Mouse (Mus musculus): ENCODE data around the gene Rgs3.
"Not testable (repeated sequence)": the region's sequence is repeated elsewhere in the genome, so short reads cannot be mapped to it uniquely, and the experiment has no call there.

The Rgs3 gene

DNA sequence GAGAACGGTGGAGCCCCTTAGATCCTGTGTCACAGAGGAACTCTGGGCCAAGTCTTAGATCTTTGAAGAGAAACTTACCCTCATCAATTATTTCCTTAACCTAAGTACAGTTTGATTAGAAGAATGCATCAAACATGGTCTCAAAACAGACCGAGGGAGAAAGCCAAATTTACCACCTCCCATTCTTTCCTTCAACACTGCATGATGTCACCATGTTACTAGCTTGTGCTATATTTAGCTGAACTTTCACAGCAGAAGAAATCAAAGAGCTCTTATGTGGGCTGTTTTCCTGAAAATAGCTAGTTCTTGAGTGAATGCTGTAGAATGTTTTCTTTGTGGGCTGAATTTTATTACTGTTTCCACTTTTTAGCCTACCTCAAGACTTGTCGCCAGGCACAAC lies 2.2 kb upstream of the Rgs3 start:
- no peak for DNase-seq

- DNase-seq: peak; percentile 55
Observed at GRCm38 (mm10) chr4:62560963-62561629, 1.4 kb downstream of the Rgs3 start.

DNA sequence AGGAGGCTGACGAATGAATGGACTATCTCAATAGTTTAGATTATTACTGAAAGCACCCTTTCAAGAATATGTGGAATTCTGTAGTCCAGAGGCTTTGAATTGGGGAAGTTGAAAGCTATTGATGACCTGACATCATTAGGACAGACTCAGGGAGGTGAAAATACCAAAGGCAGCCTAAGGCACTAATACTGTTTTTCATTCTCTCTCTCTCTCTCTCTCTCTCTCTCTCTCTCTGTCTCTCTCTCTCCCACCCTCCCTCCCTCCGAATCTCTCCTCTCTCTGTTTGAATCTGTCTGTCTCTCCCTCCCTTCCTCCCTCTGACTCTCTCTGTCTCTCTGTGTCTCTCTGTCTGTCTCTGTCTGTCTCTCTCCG lies 2.0 kb downstream of the Rgs3 start:
- DNase-seq: no peak

GRCm38 (mm10) chr4:62562006-62562405 lies 2.4 kb downstream of the Rgs3 start:
- DNase-seq: no peak

GRCm38 (mm10) chr4:62566530-62566929 lies 6.9 kb downstream of the Rgs3 start:
- DNase-seq: no peak

DNA sequence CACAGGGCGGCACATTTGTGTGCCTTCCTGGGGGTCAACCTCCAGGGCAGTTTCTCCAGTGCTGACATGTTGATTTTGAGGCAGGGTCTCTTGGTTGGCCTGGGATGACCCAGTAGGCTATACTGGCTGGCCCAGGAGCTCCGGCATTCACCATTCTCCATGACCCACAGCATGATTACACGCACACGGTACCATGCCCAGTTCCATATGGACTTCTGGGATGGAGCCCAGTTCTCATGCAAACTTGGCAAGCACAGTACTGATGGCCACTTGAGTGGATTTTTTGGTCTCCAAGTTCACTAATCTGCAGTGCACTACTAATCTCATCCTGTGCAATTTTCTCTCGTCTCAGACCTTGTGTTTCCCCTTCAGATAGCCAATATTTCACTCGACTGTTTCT lies 8.0 kb downstream of the Rgs3 start:
- DNase-seq: no peak

DNA sequence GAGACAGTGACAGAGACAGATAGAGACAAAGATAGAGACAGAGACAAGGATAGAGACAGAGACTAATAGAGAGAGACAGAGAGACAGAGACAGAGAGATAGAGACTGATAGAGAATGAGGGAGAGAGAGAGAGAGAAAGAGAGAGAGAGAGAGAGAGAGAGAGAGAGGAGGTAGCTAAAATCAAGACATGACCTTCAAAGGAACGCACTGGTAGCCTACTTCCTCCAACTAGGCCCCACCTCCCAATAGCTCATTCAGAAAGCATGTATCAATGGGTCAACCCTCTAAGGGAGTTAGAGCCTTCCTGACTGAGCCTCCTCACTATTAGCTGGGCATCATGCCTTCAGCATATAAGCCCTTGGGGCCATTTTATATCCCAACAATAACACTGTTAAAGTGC lies 8.7 kb downstream of the Rgs3 start:
- no peak for DNase-seq

DNA sequence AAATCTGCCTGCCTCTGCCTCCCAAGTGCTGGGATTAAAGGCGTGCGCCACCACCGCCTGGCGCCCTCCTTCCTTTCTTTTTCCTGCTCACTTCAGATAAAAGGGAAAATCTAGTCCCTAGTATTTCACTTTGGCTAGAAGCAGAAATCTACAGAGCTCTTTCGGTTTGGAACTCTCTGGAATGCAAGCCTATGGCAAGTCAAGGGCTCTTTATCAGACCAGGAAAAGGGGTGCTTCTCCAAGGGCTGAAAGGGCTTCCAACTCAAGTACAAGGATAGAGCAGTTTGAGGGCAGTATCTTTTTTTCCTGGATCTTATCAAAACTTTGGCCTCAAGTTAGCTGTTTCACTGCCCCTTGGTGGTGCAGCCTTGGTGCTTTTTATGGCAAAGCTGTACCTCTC lies 10.0 kb downstream of the Rgs3 start:
- no peak for DNase-seq

DNA sequence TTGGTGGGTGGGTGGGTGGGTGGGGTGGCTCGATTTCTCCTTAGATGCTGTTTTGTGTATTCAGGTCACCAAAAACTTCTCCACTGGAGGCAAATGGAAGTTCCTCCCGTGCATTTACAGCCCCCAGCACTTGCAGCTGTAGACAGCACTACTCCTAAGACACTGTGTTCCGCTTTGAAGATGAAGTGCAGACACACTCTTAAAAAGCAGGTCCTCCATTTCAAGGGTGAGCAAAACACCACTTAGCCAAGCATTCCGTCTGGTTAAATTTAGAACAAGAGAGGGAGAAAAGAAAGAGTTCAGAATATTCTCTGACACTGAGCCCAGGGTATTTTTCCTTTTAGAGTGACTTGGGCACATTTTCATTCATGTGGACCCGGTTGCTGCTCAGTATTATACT lies 10.4 kb downstream of the Rgs3 start:
- no peak for DNase-seq

GRCm38 (mm10) chr4:62582365-62583264 lies 23.0 kb downstream of the Rgs3 start:
- peak; percentile 46 for DNase-seq

GRCm38 (mm10) chr4:62583265-62584092 lies 23.8 kb downstream of the Rgs3 start:
- peak; percentile 62 for DNase-seq

DNA sequence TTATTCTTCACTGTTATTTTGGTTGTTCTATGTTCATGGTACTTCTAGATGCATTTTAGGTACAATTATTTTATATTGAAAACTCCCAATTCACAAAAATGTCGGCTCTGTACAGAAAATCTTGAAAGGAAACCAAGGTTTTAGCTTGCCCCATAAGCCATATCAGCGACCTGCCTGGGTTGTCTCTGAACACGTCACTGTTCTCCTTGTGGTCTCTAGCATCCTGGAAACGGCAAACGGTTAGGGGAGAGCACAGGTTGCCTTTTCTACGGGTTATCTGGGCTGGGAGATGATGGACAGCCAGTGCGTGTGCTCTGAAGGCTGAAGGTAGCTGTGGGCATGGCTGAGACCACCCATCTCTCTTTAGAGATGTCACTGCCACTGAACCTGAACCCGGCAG lies 27.4 kb downstream of the Rgs3 start:
- no peak for DNase-seq

DNA sequence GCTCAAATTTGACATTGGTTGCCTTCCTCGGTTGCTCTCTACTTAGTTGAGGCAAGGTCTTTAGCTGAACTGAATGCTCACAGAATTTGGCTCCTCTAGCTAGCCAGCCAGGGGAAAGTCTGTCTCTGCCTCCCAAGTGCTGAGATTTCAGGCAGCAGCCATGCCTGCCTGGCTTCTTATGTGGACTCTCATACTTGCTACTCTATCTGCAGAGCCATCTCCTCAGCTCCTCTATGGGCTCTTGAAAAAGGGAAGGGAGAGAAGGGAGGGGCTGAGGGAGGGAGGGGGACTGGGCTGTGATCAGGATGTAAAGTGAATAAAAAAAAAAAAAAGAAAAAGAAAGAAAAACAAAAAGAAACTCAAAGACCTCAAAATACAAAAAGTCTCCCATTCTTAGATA lies 31.2 kb downstream of the Rgs3 start:
- DNase-seq: no peak

DNA sequence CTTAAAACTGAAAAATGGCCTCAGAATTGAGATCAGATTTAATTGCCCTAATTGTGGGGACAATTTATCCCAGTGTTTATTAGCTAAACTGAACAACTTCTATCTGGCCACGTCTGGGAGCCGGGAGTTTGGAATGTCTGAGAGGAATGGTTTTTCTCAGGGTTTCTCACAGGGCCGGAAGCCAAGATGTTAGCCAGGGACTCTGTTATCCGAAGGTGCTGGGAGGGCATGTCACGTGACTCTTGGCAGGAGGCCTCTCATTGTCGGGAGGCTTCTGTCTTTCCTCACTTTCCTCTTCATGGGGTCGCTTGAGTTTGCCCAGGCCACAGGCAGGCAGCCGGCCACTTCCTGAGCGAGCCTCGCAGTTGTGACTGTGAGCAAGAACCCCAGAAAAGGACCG lies 31.7 kb downstream of the Rgs3 start:
- DNase-seq: no peak

DNA sequence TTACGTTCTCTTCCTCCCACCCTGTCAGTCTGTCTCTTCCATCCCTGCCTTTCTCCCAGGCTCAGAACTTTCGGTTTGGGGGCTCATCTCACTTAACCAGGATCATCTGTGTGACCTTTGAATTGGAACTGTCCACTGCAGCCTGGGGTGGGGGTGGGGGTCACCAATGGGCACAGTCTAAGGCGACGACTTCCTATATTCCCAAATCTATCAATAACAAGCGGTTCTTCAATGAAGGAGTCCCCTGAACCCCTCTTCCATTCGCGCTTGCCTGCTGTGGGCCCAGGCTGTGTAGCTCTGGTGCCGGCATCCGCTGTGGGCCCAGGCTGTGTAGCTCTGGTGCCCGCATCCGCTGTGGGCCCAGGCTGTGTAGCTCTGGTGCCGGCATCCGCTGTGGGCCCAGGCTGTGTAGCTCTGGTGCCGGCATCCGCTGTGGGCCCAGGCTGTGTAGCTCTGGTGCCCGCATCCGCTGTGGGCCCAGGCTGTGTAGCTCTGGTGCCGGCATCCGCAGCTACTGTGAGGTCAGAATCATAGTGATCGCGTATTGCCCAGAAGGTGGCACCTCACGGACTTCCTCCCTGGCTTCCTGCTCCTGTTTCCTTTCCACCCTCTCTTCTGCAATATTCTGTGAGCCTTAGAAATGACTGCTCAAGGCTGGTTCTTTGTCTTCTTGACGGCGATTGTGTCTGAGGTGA lies 34.0 kb downstream of the Rgs3 start:
- not testable (repeated sequence) for DNase-seq

GRCm38 (mm10) chr4:62594442-62594841 lies 34.8 kb downstream of the Rgs3 start:
- no peak for DNase-seq

GRCm38 (mm10) chr4:62596051-62596450 lies 36.4 kb downstream of the Rgs3 start:
- no peak for DNase-seq

GRCm38 (mm10) chr4:62600549-62600948 lies 40.9 kb downstream of the Rgs3 start:
- no peak for DNase-seq

DNA sequence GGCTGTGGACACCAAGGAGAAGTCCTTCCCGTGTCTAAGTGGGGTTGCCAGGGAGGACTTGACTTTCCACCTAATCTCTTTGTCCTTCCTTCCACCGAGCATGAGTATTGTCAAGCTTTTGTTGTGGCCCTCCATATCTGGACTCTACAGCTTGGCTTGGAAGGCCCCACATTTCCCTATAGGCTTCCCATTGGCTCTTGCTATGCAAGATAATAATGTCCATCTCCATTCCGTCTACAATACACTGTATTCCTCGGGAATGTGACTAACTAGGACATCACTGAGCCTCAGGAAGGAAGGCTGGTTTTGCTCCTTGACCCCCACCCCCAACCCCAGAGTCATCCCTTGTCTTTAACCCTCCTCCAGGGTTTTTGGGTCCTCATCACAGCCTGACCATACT lies 44.0 kb downstream of the Rgs3 start:
- DNase-seq: no peak

GRCm38 (mm10) chr4:62604094-62604493 lies 44.4 kb downstream of the Rgs3 start:
- DNase-seq: no peak

DNA sequence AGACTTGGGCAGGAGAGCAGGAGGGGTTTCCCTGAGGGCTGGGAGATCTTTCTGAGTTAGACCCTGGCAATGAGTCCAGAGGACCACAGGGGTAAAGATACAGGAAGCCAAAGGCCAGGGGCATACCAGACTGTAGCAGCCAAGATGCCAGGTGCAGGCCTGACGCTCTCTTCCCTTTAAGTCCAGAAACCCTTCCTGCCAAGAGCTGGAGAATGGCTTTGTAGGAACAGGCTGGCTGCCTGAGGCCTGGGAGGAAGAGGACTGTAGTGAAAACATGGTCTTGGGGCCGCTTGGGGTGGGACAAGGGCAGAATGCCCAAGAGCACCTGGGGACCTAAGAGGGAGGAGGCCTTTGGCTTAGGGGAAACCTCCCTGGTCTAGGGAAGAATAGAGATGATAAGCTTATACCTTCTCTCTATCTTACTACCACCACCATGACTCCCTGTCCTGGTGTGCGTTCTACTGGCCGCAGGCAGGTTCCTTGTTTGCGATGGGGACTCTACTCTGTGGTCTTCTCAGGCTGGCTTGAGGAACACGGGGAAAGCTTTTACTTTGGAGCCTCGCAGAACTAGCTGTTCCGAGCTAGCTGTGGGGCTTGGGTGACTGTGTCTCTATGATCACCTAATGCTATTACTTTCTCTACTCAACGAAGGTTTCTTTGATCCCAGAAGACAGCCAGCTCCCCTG lies 46.4 kb downstream of the Rgs3 start:
- no peak for DNase-seq

- no peak for DNase-seq
Observed at GRCm38 (mm10) chr4:62606542-62606882, 46.9 kb downstream of the Rgs3 start.

Measured in right cerebral cortex, postnatal 25 days (tissue).